Mouse (Mus musculus) kidney, embryonic 14.5 days (tissue): ENCODE measurements around the gene Mettl13. TPM values are rescaled to one million over a fixed set of nuclear protein-coding genes. Genes with fewer than 3 reads are reported as not detected.

ENCODE experiments used
- ATAC-seq: fragments of 200-750 bp; cut with Nextera tagmentation; 2 replicates; pipeline ENCODE4 v1.8.0; 2017; ENCODE audit warnings: moderate number of reproducible peaks, mild to moderate bottlenecking, moderate TSS enrichment, moderate library complexity; ENCODE audit not compliant: low FRiP score, low TSS enrichment
- H3K27ac ChIP-seq: fragments of 300-500 bp; sonication (generic); 2 replicates; pipeline ENCODE4 v1.5.1; 2014; ENCODE audit warnings: low read depth, mild to moderate bottlenecking, low read length, moderate library complexity, mixed read lengths
- H3K27me3 ChIP-seq: fragments of 300-500 bp; sonication (generic); 2 replicates; pipeline ENCODE4 v1.6.1; 2014; ENCODE audit warnings: mild to moderate bottlenecking, low read length; ENCODE audit not compliant: control insufficient read depth, insufficient read depth
- H3K36me3 ChIP-seq: fragments of 300-500 bp; sonication (generic); 2 replicates; pipeline ENCODE4 v1.6.1; 2014; ENCODE audit warnings: low read length, mixed read lengths; ENCODE audit not compliant: control insufficient read depth, insufficient read depth
- H3K4me1 ChIP-seq: fragments of 300-500 bp; sonication (generic); 2 replicates; pipeline ENCODE4 v1.6.1; 2014; ENCODE audit warnings: low read length, mixed read lengths; ENCODE audit not compliant: control insufficient read depth, insufficient read depth
- H3K4me2 ChIP-seq: fragments of 300-500 bp; sonication (generic); replicated peaks from 2 replicates; pipeline ENCODE4 v1.6.1; 2014; ENCODE audit warnings: low read depth, mild to moderate bottlenecking, low read length
- H3K4me3 ChIP-seq: fragments of 300-500 bp; sonication (generic); 2 replicates; pipeline ENCODE4 v1.5.1; 2014; ENCODE audit warnings: mild to moderate bottlenecking, low read length
- H3K9ac ChIP-seq: fragments of 300-500 bp; sonication (generic); 2 replicates; pipeline ENCODE4 v1.6.1; 2014; ENCODE audit warnings: low read depth, mild to moderate bottlenecking, low read length, moderate library complexity
- H3K9me3 ChIP-seq: fragments of 300-500 bp; sonication (generic); 2 replicates; pipeline ENCODE4 v1.6.1; 2016; ENCODE audit warnings: low read length; ENCODE audit not compliant: control insufficient read depth
- WGBS: fragments of 180-500 bp; shearing (Covaris S2); extraction: QIAGEN DNeasy Blood & Tissue Kit; methylation state at CpG from one replicate; pipeline ENCODE4 v1.1.7; 2014; 5-methylcytosine and 5-hydroxymethylcytosine counted together
- polyA plus RNA-seq: library from polyadenylated mRNA; unstranded; fragments of >200 nt; fragmentation: Nextera tagmentation; extraction: Ambion mirVana; gene quantifications from 2 replicates; pipeline ENCODE4 v1.2.1, GENCODE M21; 2014

Mettl13 gene
- polyA plus RNA-seq = 9.8 and 19.3 TPM in 2 replicates

GRCm38 (mm10) chr1:162548016-162548916, at the start of gene Mettl13:
TSS of gene Mettl13 (minus strand) at chr1:162548551.
- no peaks in the 10 kb centered on the region for H3K9me3 ChIP-seq
- under 1% methylated on average over 52 of the region's 52 CpGs for WGBS
- H3K27me3 ChIP-seq = no peaks in the 10 kb centered on the region
- H3K4me2 ChIP-seq = peak within 1 kb of the TSS; percentile 75
- peaks cover 8% of the 10 kb centered on the region for H3K4me1 ChIP-seq
- peak within 1 kb of the TSS; percentile 68 for H3K4me3 ChIP-seq
- H3K36me3 ChIP-seq = peaks cover 26% of the 10 kb centered on the region
- H3K27ac ChIP-seq = no peak within 1 kb of the TSS
- H3K9ac ChIP-seq = peak within 1 kb of the TSS; percentile 71
- peak; percentile 99 for ATAC-seq

GRCm38 (mm10) chr1:162597379-162598102, 49.2 kb upstream of the Mettl13 start:
- no peak overlapping the region for H3K27ac ChIP-seq
- H3K9me3 ChIP-seq = no peaks in the 10 kb centered on the region
- peaks cover 15% of the 10 kb centered on the region; the same call in 1 of the 2 replicates for H3K36me3 ChIP-seq
- H3K27me3 ChIP-seq = no peaks in the 10 kb centered on the region
- no peaks in the 10 kb centered on the region for H3K4me1 ChIP-seq
- no peak overlapping the region for H3K9ac ChIP-seq
- WGBS = 87% methylated on average over 3 of the region's 3 CpGs
- ATAC-seq = no peak
- no peak overlapping the region for H3K4me3 ChIP-seq
- H3K4me2 ChIP-seq = no peak overlapping the region

DNA sequence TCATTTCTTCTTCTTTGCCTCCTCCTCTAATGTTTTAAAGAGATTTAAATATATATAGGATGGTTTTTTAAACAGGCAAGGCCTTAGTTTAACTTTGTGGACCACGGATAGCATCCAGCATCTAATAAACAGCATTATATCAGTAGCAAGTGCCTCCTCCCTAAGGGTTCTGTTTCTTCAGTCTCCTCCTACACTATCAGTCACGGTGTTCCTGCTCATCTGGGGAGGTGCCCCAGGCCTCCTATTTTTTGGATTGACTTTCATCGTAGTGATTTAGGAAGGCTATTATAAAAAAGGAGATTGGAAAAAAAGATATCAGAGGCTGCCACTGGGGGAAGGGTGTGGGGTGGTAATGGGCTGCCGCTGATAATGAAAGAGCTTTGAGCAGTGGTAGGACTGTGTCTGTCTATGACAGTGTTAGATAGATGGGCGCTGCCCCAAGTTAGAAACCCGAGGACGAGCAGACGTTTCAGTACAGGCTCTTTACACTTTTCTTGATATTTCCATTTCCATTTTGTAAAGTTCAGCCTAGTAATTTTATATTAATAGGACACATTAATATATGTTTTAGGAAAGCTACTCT, 42.2 kb upstream of the Mettl13 start:
- H3K36me3 ChIP-seq = no peaks in the 10 kb centered on the region; the same call in 1 of the 2 replicates
- WGBS = 58% methylated on average over 8 of the region's 8 CpGs
- H3K9ac ChIP-seq = no peak overlapping the region
- H3K4me1 ChIP-seq = no peaks in the 10 kb centered on the region
- no peaks in the 10 kb centered on the region for H3K9me3 ChIP-seq
- no peaks in the 10 kb centered on the region for H3K27me3 ChIP-seq
- no peak overlapping the region for H3K4me3 ChIP-seq
- no peak overlapping the region for H3K4me2 ChIP-seq
- ATAC-seq = no peak
- H3K27ac ChIP-seq = no peak overlapping the region

DNA sequence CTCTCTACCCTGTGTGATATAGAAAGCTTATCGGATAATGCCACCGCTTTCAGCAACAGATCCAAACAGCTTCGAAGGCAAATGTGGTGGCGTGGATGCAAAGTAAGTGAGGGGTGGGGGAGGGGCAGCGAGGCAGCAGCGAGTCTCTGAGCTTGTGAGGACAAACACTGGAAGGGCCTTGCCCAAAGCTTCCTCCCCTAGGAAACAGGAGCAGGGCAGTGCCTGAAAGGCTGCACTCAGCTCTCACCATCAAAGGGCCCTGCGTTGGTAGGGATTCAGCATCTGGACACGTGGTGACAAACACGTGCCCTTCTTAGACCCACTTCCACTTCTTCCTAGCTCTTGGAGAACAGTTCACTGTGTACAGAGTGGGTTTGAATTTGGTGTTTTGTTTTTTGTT, 41.1 kb upstream of the Mettl13 start:
- WGBS = 13% methylated on average over 9 of the region's 9 CpGs
- no peak overlapping the region for H3K4me2 ChIP-seq
- no peaks in the 10 kb centered on the region; the same call in 1 of the 2 replicates for H3K36me3 ChIP-seq
- H3K9me3 ChIP-seq = no peaks in the 10 kb centered on the region
- no peak overlapping the region for H3K9ac ChIP-seq
- no peak overlapping the region for H3K4me3 ChIP-seq
- no peaks in the 10 kb centered on the region for H3K27me3 ChIP-seq
- H3K4me1 ChIP-seq = no peaks in the 10 kb centered on the region
- no peak overlapping the region for H3K27ac ChIP-seq
- peak; percentile 81; the same call in 1 of the 2 replicates for ATAC-seq

DNA sequence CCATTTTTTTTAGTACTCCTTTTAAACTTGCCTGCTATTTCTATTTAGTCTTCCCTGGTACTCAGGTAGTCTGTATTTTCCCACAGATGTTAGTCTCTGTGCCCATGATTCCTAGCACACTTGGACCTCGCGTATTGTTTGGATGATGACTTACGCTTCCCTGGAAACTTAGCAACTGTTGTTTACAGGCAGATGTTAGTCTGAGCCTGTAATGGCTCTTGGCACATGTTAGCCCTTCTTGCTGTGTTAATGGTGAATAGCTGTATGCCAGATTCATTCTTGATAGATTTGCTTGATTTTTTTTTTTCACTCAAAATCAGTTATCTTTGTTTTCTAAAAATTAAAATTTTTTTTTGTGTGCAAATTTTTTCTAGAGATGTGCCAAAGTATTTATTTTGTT, 40.3 kb upstream of the Mettl13 start:
- ATAC-seq = no peak
- H3K9me3 ChIP-seq = no peaks in the 10 kb centered on the region
- H3K36me3 ChIP-seq = no peaks in the 10 kb centered on the region; the same call in none of the 2 replicates
- 90% methylated on average over 3 of the region's 3 CpGs for WGBS
- H3K4me1 ChIP-seq = no peaks in the 10 kb centered on the region
- H3K27me3 ChIP-seq = no peaks in the 10 kb centered on the region
- H3K9ac ChIP-seq = no peak overlapping the region
- H3K4me2 ChIP-seq = no peak overlapping the region
- no peak overlapping the region for H3K4me3 ChIP-seq
- H3K27ac ChIP-seq = no peak overlapping the region

DNA sequence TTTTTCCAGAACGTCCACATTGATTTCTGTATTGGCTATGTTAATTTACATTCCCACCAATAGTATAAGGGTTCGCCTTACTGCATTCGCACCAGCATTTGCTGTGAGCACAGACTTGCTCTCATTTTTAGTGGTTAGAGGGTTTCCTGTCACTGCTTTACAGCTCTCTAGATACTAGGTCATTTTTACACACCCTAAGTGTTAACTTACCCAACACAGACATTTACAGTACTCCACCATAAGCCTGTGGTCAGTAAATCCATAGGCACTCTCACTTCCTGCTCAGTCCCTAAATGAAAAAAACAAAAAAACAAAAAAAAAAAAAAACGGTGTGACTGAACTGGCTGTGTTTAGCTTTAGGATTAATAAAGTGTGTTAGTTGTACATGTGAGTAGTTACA, 37.9 kb upstream of the Mettl13 start:
- Histone ChIP-seq H3K27me3 (no peaks in the 10 kb centered on the region), H3K27ac (no peak overlapping the region), H3K4me1 (no peaks in the 10 kb centered on the region), H3K9ac (no peak overlapping the region), H3K4me2 (no peak overlapping the region), H3K9me3 (no peaks in the 10 kb centered on the region), H3K36me3 (peaks cover 3% of the 10 kb centered on the region), H3K4me3 (no peak overlapping the region)
- ATAC-seq = no peak
- 92% methylated on average over 4 of the region's 4 CpGs for WGBS

DNA sequence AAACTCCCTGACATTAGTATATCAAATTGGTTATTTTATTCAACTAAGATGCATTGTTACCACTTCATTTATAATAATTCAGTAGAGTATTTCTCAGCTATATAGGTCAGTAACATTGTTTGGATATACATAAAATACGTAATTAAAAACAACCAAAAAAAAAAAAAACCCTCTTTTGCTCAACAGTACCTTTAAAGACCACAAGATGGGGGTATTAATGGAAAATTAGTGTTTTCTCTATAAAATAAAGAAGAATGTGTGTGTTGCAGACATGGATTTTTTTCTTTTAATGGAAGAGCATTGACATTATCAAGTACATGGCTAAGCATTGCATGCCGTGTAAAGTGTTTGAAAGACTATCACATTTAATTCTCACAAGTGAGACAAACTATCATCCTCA, 34.5 kb upstream of the Mettl13 start:
- peaks cover 20% of the 10 kb centered on the region for H3K36me3 ChIP-seq
- 83% methylated on average over 2 of the region's 2 CpGs for WGBS
- H3K4me2 ChIP-seq = no peak overlapping the region
- H3K4me3 ChIP-seq = no peak overlapping the region
- no peak overlapping the region for H3K27ac ChIP-seq
- H3K27me3 ChIP-seq = no peaks in the 10 kb centered on the region
- no peaks in the 10 kb centered on the region for H3K4me1 ChIP-seq
- no peak for ATAC-seq
- H3K9ac ChIP-seq = no peak overlapping the region
- H3K9me3 ChIP-seq = no peaks in the 10 kb centered on the region

GRCm38 (mm10) chr1:162575098-162575497, 26.7 kb upstream of the Mettl13 start:
- H3K27ac ChIP-seq = no peak overlapping the region
- peaks cover 41% of the 10 kb centered on the region; the same call in 1 of the 2 replicates for H3K36me3 ChIP-seq
- ATAC-seq = no peak
- peaks cover 5% of the 10 kb centered on the region; the same call in 1 of the 2 replicates for H3K9me3 ChIP-seq
- no peaks in the 10 kb centered on the region for H3K27me3 ChIP-seq
- no peak overlapping the region for H3K4me2 ChIP-seq
- no peak overlapping the region for H3K9ac ChIP-seq
- H3K4me3 ChIP-seq = no peak overlapping the region
- 0 out of 2 replicates have a peak, but pooled peaks cover 4% of the 10 kb centered on the region for H3K4me1 ChIP-seq
- 98% methylated on average over 3 of the region's 3 CpGs for WGBS
